Mouse (Mus musculus): ENCODE results near the gene Lgmn. TPM values are rescaled to one million over a fixed set of nuclear protein-coding genes. Genes with fewer than 3 reads are reported as not detected.

The Lgmn gene
- polyA plus RNA-seq, 1 experiment from 2014 or later, result 42.8 TPM

DNA sequence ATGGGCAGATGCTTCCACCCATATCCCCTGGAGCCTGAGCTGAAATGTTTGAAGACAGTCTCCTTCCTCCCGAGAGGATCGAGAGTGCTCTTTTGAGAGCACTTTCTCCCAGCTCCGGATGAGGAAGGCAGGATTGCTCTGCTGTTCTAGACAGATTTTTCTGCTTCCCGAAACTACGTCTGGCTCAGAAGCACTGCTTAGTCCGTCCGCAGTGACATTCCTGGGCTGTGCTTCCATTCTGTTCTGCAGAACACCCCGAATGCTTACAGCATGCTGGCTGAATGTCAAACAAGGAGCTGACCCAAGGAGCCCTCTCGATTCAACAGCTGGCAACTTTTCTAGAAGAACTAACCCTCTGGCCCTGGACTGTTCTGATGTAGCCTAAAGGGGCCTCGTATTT is 10.8 kb upstream of the Lgmn start:
- DNase-seq (ENCODE audit: extremely low spot score, low spot score), result no peak
- Histone ChIP-seq H3K27me3 (ENCODE audit: poor library complexity, severe bottlenecking) (no peaks in the 10 kb centered on the region), H3K4me1 (no peaks in the 10 kb centered on the region), H3K36me3 (replicated peaks) (no peaks in the 10 kb centered on the region), H3K4me3 (no peak overlapping the region), H3K27ac (no peak overlapping the region), H3K9me3 (no peaks in the 10 kb centered on the region)
- 79% methylated on average over 10 of the region's 10 CpGs for WGBS

DNA sequence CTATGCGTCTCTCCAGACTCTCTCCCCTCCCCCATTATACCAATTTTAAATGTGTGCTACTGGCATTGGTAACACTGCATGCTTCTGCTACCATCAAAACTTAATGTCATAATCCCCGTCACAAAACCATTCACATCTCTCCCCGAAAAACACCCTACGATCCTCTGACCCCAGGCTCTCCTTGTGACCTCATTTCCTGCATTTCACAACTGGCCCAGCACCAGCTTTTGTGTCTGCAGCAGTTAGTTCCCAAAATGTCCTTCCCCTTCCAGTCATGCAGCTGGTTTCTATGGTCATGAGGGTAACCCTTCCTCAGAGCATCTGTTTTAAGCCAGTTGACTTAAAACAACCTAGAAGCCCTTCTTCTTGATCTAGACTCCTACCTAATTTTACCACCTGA is 5.8 kb upstream of the Lgmn start:
- Histone ChIP-seq H3K4me3 (no peak overlapping the region), H3K27me3 (ENCODE audit: poor library complexity, severe bottlenecking) (no peaks in the 10 kb centered on the region), H3K9me3 (no peaks in the 10 kb centered on the region), H3K4me1 (no peaks in the 10 kb centered on the region), H3K36me3 (replicated peaks) (no peaks in the 10 kb centered on the region), H3K27ac (no peak overlapping the region)
- DNase-seq (ENCODE audit: extremely low spot score, low spot score), result no peak
- 81% methylated on average over 4 of the region's 4 CpGs for WGBS

DNA sequence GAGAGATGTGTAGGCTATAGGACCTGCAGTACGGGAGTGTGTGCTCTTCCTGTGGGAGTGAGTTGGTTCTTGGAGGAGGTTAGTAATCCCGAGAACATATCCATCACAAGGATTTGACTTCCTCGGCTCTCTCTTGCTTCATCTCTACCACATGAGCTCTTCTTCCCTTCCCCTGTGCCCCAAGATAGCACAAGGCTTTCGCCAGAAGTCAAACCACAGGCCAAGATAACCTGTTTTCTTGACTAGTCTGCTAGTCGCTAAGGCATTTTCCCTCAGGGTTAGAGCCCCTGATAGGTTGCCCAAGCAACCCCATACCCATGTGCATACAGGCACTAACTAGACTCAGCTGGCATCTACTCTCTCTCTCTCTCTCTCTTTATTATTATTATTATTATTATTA is 4.1 kb upstream of the Lgmn start:
- no peaks in the 10 kb centered on the region for H3K27me3 ChIP-seq (ENCODE audit: poor library complexity, severe bottlenecking)
- no peaks in the 10 kb centered on the region for H3K36me3 ChIP-seq (replicated peaks)
- H3K4me3 ChIP-seq, result no peak overlapping the region
- WGBS, result 88% methylated on average over 5 of the region's 5 CpGs
- H3K27ac ChIP-seq, result no peak overlapping the region
- H3K9me3 ChIP-seq, result no peaks in the 10 kb centered on the region
- no peak for DNase-seq (ENCODE audit: extremely low spot score, low spot score)
- peaks cover 12% of the 10 kb centered on the region for H3K4me1 ChIP-seq

DNA sequence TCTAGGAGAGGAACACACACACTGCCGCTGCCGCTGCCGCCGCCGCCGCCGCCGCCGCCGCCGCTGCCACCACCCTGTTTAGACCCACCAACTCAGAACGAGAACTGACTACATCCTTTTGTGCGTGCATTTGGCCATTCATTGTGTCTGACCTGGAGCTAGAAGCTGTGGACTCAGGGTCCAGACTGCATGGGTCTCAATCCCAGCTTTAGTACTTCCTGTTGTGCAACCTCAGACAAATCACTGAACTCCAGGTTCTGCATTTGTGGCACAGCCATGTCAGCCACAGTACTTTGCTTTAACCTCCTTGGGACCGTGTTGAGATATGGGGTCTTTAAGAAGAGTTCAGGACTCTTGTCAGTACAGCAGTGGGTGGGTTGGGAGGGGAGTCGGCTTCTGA is 3.0 kb upstream of the Lgmn start:
- no peak for DNase-seq (ENCODE audit: extremely low spot score, low spot score)
- H3K9me3 ChIP-seq, result no peaks in the 10 kb centered on the region
- 90% methylated on average over 15 of the region's 15 CpGs for WGBS
- peaks cover 21% of the 10 kb centered on the region for H3K4me1 ChIP-seq
- no peaks in the 10 kb centered on the region for H3K36me3 ChIP-seq (replicated peaks)
- H3K27me3 ChIP-seq (ENCODE audit: poor library complexity, severe bottlenecking), result no peaks in the 10 kb centered on the region
- H3K27ac ChIP-seq, result no peak overlapping the region
- no peak overlapping the region for H3K4me3 ChIP-seq

DNA sequence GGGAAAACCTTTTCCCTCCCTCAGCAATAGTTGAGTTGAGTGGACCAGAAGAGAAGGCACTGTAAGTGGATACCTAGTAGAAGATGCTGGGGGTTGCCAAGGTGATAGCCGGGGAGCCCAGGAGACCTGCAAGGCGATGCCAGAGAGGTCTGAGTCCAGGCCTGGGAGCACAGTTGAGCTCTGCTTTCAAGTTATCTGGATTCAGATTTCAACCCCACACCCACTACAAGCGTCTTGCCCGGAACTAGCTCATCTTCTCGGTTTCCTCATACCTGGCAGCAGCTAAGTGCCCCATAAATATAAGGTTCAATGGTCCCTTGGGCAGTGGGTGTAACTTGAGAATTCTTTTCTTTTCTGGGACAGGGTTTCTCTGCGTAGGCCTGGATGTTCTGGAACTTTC is 1.5 kb upstream of the Lgmn start:
- no peaks in the 10 kb centered on the region for H3K27me3 ChIP-seq (ENCODE audit: poor library complexity, severe bottlenecking)
- no peak overlapping the region for H3K4me3 ChIP-seq
- H3K4me1 ChIP-seq, result peaks cover 21% of the 10 kb centered on the region
- no peak for DNase-seq (ENCODE audit: extremely low spot score, low spot score)
- WGBS, result 83% methylated on average over 6 of the region's 6 CpGs
- no peaks in the 10 kb centered on the region for H3K9me3 ChIP-seq
- H3K36me3 ChIP-seq (replicated peaks), result no peaks in the 10 kb centered on the region
- no peak overlapping the region for H3K27ac ChIP-seq

DNA sequence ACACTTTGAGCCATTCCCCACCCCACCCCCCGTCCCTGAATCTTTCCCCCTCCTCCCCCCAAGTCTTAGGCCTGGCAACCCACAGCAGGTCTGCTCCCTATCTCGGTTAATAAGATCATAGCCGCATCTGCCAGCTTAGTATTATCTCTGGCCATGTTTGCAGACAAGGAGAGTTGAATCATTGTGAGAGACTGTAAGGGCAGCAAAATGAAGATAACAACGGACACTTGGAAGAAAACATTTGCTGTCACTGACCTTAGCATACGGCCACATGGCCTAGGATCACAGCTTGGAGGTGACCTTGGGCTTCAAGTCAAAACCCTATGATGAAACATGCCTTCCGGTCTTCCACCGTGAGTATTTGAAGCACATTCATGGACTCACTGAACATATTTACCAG is 938 bp upstream of the Lgmn start:
- no peak for DNase-seq (ENCODE audit: extremely low spot score, low spot score)
- H3K4me1 ChIP-seq, result peaks cover 21% of the 10 kb centered on the region
- no peaks in the 10 kb centered on the region for H3K27me3 ChIP-seq (ENCODE audit: poor library complexity, severe bottlenecking)
- H3K9me3 ChIP-seq, result no peaks in the 10 kb centered on the region
- H3K36me3 ChIP-seq (replicated peaks), result no peaks in the 10 kb centered on the region
- 83% methylated on average over 7 of the region's 7 CpGs for WGBS
- no peak overlapping the region for H3K4me3 ChIP-seq
- H3K27ac ChIP-seq, result no peak overlapping the region

DNA sequence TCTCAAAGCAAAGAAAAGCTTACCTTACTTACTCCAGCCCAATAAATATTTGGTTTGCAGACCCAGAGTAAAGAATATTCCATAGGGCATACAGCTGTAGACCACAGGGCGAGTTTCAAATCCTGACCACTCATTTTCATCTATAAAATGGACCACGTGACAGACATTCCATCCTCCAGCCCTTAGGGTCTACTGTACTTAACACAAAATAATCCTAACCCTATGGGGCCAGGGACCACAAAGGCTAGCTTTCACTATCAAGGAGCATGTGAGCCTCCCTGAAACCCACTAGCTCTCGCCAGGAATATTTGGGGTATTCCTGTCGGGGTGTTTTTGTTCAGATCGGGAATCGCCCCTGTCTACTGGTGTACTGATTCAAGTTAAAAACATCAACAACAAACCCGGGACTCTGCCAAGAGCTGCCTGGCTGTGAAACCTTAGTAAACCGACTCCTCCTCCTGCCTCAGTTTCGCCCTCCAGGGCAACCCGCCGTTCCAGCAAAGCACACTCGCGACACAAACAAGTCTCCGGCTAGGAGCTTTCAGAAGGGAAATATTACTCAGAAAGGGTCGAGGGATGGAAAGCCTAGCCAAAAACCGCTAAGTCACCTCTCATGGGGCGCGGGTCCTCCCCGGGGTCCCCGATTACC is 506 bp downstream of the Lgmn start:
- Histone ChIP-seq H3K4me1 (peaks cover 21% of the 10 kb centered on the region), H3K36me3 (replicated peaks) (no peaks in the 10 kb centered on the region), H3K4me3 (peak overlapping the region; percentile 75), H3K27ac (peak overlapping the region; percentile 86), H3K9me3 (no peaks in the 10 kb centered on the region), H3K27me3 (ENCODE audit: poor library complexity, severe bottlenecking) (no peaks in the 10 kb centered on the region)
- WGBS, result 5% methylated on average over 20 of the region's 20 CpGs
- no peak for DNase-seq (ENCODE audit: extremely low spot score, low spot score)

DNA sequence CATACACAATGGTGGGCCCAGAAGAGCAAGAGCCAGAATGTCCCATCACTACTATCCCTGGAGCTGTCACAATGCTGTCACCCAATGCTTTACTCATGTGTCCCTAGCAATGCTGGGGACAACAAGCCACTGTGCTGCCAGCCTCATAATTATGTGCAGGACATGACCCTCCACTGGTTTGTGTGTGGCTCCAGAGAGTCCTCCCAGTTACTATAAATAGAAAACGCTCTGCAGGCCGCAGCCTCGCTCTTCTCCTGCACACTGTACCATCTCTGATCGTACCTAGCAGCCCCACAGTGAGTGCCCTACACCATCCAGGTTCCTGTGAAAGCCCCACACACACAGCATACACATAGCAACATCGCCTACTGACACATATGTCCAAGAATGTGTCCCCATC is 1.7 kb downstream of the Lgmn start:
- 81% methylated on average over 5 of the region's 5 CpGs for WGBS
- H3K36me3 ChIP-seq (replicated peaks), result no peaks in the 10 kb centered on the region
- no peaks in the 10 kb centered on the region for H3K27me3 ChIP-seq (ENCODE audit: poor library complexity, severe bottlenecking)
- no peaks in the 10 kb centered on the region for H3K9me3 ChIP-seq
- H3K4me3 ChIP-seq, result no peak overlapping the region
- peaks cover 21% of the 10 kb centered on the region for H3K4me1 ChIP-seq
- no peak for DNase-seq (ENCODE audit: extremely low spot score, low spot score)
- H3K27ac ChIP-seq, result no peak overlapping the region

DNA sequence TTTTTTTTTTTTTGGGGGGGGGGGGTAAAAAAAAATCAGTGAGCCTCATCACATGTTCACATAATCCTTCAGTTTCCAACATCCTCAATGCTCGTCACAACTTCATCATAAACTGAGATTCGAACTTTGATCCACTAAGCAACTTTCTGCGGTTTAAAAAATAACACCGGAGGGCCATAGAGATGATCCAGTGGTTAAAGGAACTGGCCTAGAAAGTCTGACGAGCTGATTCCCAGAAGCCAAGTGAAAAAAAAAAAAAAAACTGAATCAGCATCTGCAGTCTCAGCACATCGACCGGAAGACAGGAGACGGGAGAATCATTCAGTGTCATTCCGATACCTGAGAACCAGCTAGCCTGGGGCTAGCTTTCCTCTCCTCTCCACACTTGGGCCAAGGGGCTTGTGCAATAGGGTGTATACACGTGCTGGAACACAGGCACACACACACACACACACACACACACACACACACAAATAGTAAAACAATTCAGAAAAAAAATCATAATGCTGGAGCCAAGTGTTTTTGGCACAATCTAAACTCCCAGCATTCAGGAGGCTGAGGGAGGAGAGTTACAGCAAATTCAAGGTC is 2.6 kb downstream of the Lgmn start:
- no peak overlapping the region for H3K27ac ChIP-seq
- H3K9me3 ChIP-seq, result no peaks in the 10 kb centered on the region
- no peaks in the 10 kb centered on the region for H3K27me3 ChIP-seq (ENCODE audit: poor library complexity, severe bottlenecking)
- H3K4me3 ChIP-seq, result no peak overlapping the region
- no peak for DNase-seq (ENCODE audit: extremely low spot score, low spot score)
- H3K4me1 ChIP-seq, result peaks cover 21% of the 10 kb centered on the region
- no peaks in the 10 kb centered on the region for H3K36me3 ChIP-seq (replicated peaks)
- 77% methylated on average over 10 of the region's 10 CpGs for WGBS

DNA sequence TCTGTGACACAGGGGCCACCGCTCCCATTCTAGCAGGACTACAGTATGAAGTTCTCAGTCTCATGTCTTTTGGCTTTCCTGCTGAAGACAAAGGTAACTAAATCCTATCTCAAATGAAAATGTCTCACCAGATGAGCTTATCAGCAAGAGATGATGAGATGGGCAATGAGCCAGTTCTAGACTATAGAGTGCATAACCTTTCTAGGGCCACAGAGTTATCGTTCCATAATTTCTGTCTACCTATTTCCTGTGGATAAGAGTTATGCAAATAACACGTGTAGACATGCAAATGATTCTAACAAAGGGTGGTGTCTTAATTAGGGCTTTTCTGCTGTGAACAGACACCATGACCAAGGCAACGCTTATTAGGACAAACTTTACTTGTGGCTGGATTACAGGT is 5.5 kb downstream of the Lgmn start:
- Histone ChIP-seq H3K27ac (no peak overlapping the region), H3K27me3 (ENCODE audit: poor library complexity, severe bottlenecking) (no peaks in the 10 kb centered on the region), H3K9me3 (no peaks in the 10 kb centered on the region), H3K36me3 (replicated peaks) (no peaks in the 10 kb centered on the region), H3K4me1 (peaks cover 14% of the 10 kb centered on the region), H3K4me3 (no peak overlapping the region)
- no peak for DNase-seq (ENCODE audit: extremely low spot score, low spot score)
- WGBS, result 89% methylated on average over 4 of the region's 4 CpGs

DNA sequence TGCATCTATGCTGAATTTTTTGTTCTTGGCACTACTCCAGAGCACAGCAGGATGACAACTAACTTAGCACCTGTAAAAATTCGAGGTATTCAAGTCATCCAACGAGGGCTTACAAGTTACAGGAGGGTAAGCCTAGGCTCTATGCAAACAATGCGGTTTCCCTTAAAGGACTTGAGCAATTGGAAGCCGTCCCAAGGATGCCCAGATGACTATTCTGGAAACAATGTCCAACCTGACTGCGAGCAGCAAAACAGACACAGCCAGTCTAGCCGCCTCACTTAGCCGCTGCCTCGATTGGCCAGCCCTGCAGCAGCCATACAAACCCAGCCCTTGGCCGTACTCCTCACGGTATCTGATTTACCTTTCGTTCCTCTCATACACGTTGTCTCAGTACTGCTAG is 7.4 kb downstream of the Lgmn start:
- no peaks in the 10 kb centered on the region for H3K27me3 ChIP-seq (ENCODE audit: poor library complexity, severe bottlenecking)
- H3K4me1 ChIP-seq, result no peaks in the 10 kb centered on the region
- no peak overlapping the region for H3K4me3 ChIP-seq
- no peaks in the 10 kb centered on the region for H3K36me3 ChIP-seq (replicated peaks)
- H3K9me3 ChIP-seq, result no peaks in the 10 kb centered on the region
- H3K27ac ChIP-seq, result no peak overlapping the region
- 88% methylated on average over 12 of the region's 12 CpGs for WGBS
- DNase-seq (ENCODE audit: extremely low spot score, low spot score), result no peak

DNA sequence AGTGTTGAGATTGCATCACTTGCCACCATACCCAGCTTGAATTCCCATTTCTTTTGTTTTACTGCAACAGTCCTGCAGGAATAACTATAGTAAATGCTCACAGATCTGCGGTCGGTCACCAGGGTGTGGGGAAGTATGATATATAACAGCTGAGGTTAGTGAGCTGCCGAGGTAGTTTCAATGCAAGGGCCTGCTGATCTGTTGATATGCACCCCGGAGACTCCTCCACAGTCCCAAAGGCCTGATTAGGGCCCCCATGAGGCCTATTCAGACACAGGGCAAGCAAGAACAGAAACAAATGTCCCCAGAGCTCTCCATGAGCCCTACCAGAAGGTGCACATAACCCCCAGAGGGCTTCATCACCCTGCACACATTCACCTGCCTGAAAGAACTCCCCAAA is 9.4 kb downstream of the Lgmn start:
- Histone ChIP-seq H3K27ac (no peak overlapping the region), H3K4me3 (no peak overlapping the region), H3K4me1 (no peaks in the 10 kb centered on the region), H3K27me3 (ENCODE audit: poor library complexity, severe bottlenecking) (no peaks in the 10 kb centered on the region), H3K36me3 (replicated peaks) (peaks cover 6% of the 10 kb centered on the region), H3K9me3 (no peaks in the 10 kb centered on the region)
- DNase-seq (ENCODE audit: extremely low spot score, low spot score), result no peak
- WGBS, result 91% methylated on average over 4 of the region's 4 CpGs

DNA sequence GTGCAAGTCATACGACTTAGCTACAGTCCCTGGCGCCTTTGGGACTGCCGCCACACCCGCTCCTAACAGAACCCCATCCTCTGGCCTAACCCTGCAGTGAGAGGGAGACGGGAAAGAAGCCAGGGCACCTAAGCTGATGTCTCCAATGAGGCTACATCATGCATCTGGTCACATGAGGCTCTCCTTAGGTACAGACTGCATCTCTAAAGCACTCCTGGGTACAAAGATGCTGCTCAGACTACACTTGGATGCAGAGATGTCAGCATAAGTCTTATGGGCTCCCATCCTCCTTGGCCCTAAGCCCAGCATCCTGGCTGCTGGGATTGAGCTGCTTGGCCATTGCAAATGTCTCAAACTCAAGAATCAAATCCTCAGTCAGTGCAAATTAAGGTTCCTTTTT is 10.0 kb downstream of the Lgmn start:
- Histone ChIP-seq H3K27ac (no peak overlapping the region), H3K9me3 (no peaks in the 10 kb centered on the region), H3K4me3 (no peak overlapping the region), H3K4me1 (no peaks in the 10 kb centered on the region), H3K27me3 (ENCODE audit: poor library complexity, severe bottlenecking) (no peaks in the 10 kb centered on the region), H3K36me3 (replicated peaks) (peaks cover 6% of the 10 kb centered on the region)
- 94% methylated on average over 5 of the region's 5 CpGs for WGBS
- DNase-seq (ENCODE audit: extremely low spot score, low spot score), result no peak

DNA sequence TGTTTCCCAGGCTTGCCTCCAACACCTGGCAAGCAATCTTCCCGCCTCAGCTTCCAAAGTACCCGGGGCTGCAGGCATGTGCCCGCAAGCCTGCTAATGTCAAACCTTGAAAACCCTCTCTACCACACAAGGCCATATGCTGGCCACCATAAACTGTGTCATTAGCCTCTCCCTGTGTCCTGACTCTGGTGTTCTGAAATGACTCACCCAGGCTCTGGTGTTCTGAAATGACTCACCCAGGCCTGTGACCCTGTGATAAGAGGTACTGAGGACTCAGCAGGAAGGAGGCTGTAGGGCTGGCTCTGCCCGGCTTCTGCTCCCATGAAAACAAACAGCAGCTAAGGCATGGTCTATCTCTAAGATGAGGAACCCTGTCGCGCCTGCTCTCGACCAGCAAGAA is 13.3 kb downstream of the Lgmn start:
- Histone ChIP-seq H3K4me1 (no peaks in the 10 kb centered on the region), H3K27me3 (ENCODE audit: poor library complexity, severe bottlenecking) (no peaks in the 10 kb centered on the region), H3K4me3 (no peak overlapping the region), H3K27ac (no peak overlapping the region), H3K36me3 (replicated peaks) (peaks cover 23% of the 10 kb centered on the region), H3K9me3 (no peaks in the 10 kb centered on the region)
- WGBS, result 90% methylated on average over 7 of the region's 7 CpGs
- DNase-seq (ENCODE audit: extremely low spot score, low spot score), result no peak

Data from forebrain, embryonic 10.5 days (tissue).